Mouse (Mus musculus): ENCODE data around the gene Hdac10. TPM values are rescaled to one million over a fixed set of nuclear protein-coding genes. Genes with fewer than 3 reads are reported as not detected.
A peak's percentile ranks its signal among the peaks of the same experiment; 100 is the strongest.

Hdac10 gene
- polyA plus RNA-seq, 1 experiment from 2014 or later, result 24.3 TPM

DNA sequence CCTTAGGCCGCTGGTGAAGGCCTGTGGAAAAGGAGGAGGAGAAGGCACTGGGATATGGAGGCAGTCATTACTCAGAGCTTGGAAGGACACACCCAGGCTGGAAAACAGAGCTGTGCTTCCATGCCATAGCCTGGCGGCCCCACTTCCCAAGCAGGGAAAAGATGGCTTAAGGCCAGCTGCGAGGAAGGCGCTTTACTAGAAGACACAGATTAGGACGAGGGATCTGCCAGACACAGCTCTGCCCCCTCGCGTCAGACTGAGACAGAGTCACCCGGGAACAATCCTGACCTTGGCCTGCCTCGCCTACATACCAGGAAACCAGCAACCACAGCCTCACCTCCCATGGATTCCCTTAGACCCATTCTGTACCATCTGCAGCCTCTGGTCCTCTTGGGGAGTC lies 18.4 kb downstream of the Hdac10 start:
- H3K4me1 ChIP-seq, result no peaks in the 10 kb centered on the region
- H3K4me3 ChIP-seq, result no peak overlapping the region
- no peak overlapping the region for H3K4me2 ChIP-seq
- WGBS, result 66% methylated on average over 8 of the region's 9 CpGs
- H3K9ac ChIP-seq, result no peak overlapping the region
- ATAC-seq (ENCODE audit: borderline replicate concordance, extremely low read depth, low FRiP score, low TSS enrichment), result no peak
- H3K27me3 ChIP-seq, result no peaks in the 10 kb centered on the region
- H3K36me3 ChIP-seq, result peaks cover 91% of the 10 kb centered on the region
- no peak overlapping the region for H3K27ac ChIP-seq
- no peaks in the 10 kb centered on the region for H3K9me3 ChIP-seq

DNA sequence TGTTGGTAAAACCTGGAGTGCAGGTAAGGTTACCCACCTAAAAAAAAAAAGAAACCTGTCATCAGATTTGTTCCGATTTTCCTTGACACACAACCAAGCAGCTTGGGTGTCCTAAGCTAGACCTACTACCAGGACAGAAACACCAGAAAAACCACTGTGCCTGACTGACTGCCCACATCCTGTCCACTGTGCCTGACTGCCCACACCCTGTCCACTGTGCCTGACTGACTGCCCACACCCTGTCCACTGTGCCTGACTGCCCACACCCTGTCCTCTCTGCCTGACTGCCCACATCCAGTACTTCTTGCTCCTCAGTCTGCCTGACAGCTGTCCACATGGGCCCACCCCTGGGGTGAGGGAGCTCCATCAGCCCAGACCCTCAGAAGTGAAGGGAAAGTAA lies 21.5 kb downstream of the Hdac10 start:
- no peak for ATAC-seq (ENCODE audit: borderline replicate concordance, extremely low read depth, low FRiP score, low TSS enrichment)

DNA sequence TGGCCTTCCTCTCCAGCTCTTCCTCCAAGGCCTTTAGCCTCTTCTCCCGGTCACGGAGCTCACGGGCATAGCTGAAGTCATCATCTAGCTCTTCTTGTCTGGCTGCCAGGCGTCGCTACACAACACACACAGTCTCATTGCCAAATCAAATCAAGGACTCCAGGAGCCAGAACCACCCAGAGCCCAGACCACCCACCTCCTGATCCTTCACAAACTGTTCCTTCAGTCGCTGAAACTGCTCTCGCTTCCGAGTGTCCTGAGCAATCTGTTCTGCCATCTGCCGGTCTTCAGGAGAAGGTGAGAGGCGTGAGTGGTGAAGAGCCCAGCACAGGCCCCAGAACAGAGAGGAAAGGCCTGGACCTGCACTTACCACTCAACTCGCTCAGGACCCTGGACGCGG lies 22.4 kb downstream of the Hdac10 start:
- H3K4me2 ChIP-seq, result no peak overlapping the region
- H3K27ac ChIP-seq, result no peak overlapping the region
- 86% methylated on average over 13 of the region's 13 CpGs for WGBS
- H3K9me3 ChIP-seq, result no peaks in the 10 kb centered on the region
- ATAC-seq (ENCODE audit: borderline replicate concordance, extremely low read depth, low FRiP score, low TSS enrichment), result no peak
- no peaks in the 10 kb centered on the region for H3K27me3 ChIP-seq
- H3K4me1 ChIP-seq, result no peaks in the 10 kb centered on the region
- H3K36me3 ChIP-seq, result peaks cover 89% of the 10 kb centered on the region
- no peak overlapping the region for H3K9ac ChIP-seq
- no peak overlapping the region for H3K4me3 ChIP-seq

More for the DNA sequence above, 21.5 kb downstream of the Hdac10 start:
- H3K27ac ChIP-seq, result no peak overlapping the region
- no peaks in the 10 kb centered on the region for H3K4me1 ChIP-seq
- H3K9ac ChIP-seq, result no peak overlapping the region
- H3K4me2 ChIP-seq, result no peak overlapping the region
- no peak overlapping the region for H3K4me3 ChIP-seq
- no peaks in the 10 kb centered on the region for H3K27me3 ChIP-seq
- 85% methylated on average over 1 of the region's 1 CpGs for WGBS
- H3K36me3 ChIP-seq, result peaks cover 88% of the 10 kb centered on the region
- no peaks in the 10 kb centered on the region for H3K9me3 ChIP-seq

DNA sequence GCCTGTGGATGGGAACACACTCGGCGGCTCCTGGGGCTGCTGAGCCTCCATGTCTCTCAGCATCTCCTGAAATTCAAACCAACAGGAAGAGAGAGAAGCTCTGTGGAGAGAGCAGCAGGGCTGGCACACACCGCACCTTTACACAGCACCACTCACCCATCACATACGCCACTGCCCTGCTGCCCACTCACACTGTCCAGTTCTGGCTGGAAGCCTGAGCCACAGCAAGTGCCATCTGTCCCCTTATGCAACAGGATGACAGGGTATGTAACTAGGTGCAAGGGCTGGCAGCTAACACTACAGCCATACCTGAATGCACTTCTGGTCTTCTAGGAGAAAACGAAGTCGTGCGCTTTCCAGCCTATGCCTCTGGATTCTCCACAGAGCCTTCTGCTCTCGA lies 24.1 kb downstream of the Hdac10 start:
- H3K36me3 ChIP-seq, result peaks cover 89% of the 10 kb centered on the region
- no peak overlapping the region for H3K27ac ChIP-seq
- H3K9me3 ChIP-seq, result no peaks in the 10 kb centered on the region
- no peak overlapping the region for H3K4me2 ChIP-seq
- no peak overlapping the region for H3K4me3 ChIP-seq
- WGBS, result 89% methylated on average over 8 of the region's 8 CpGs
- ATAC-seq (ENCODE audit: borderline replicate concordance, extremely low read depth, low FRiP score, low TSS enrichment), result no peak
- no peak overlapping the region for H3K9ac ChIP-seq
- no peaks in the 10 kb centered on the region for H3K4me1 ChIP-seq
- H3K27me3 ChIP-seq, result no peaks in the 10 kb centered on the region

DNA sequence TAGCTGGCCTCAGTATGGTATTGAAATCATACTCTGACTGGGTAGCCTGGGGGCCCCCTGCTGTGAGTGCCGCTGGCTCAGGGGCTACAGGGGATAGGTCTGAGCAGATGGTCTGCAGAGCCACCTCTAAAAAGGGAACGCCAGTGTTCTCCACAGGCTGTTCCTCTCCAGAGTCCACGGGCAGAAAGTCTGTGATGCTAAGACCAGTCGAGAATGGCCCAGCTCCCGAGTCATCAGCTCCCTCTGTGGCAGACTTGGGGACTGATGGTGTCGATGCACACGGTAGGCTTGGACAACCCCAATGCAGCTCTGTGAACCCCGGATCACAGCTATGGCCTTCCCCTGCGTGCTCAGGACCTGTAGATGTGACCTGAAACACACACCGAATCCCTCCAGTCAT lies 24.6 kb downstream of the Hdac10 start:
- Histone ChIP-seq H3K4me1 (no peaks in the 10 kb centered on the region), H3K4me2 (no peak overlapping the region), H3K9me3 (no peaks in the 10 kb centered on the region), H3K27me3 (no peaks in the 10 kb centered on the region), H3K27ac (no peak overlapping the region), H3K36me3 (peaks cover 90% of the 10 kb centered on the region), H3K9ac (no peak overlapping the region), H3K4me3 (no peak overlapping the region)
- WGBS, result 86% methylated on average over 10 of the region's 10 CpGs
- no peak for ATAC-seq (ENCODE audit: borderline replicate concordance, extremely low read depth, low FRiP score, low TSS enrichment)

DNA sequence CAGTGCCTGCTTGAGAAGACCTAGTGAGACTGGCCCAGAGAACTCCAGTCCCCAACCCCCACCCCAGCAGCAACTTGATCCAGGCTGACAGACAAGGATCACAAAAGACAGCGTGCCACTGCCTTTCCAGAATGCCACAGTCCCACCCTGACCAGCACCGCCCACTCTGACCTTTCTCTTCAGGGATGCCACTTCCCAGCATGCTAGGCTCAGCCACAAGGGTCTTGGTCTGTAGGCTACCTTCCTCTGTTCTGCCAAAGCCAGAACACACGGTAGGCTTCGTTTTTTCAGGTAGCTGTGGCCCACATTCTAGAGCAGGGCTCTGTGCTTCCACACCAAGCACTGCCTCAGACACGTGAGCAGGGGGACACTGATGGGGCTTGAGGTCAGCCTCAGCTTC lies 25.9 kb downstream of the Hdac10 start:
- no peaks in the 10 kb centered on the region for H3K4me1 ChIP-seq
- H3K4me3 ChIP-seq, result no peak overlapping the region
- 70% methylated on average over 5 of the region's 5 CpGs for WGBS
- H3K27me3 ChIP-seq, result no peaks in the 10 kb centered on the region
- H3K4me2 ChIP-seq, result no peak overlapping the region
- no peaks in the 10 kb centered on the region for H3K9me3 ChIP-seq
- ATAC-seq (ENCODE audit: borderline replicate concordance, extremely low read depth, low FRiP score, low TSS enrichment), result no peak
- H3K9ac ChIP-seq, result no peak overlapping the region
- peaks cover 90% of the 10 kb centered on the region for H3K36me3 ChIP-seq
- H3K27ac ChIP-seq, result no peak overlapping the region

DNA sequence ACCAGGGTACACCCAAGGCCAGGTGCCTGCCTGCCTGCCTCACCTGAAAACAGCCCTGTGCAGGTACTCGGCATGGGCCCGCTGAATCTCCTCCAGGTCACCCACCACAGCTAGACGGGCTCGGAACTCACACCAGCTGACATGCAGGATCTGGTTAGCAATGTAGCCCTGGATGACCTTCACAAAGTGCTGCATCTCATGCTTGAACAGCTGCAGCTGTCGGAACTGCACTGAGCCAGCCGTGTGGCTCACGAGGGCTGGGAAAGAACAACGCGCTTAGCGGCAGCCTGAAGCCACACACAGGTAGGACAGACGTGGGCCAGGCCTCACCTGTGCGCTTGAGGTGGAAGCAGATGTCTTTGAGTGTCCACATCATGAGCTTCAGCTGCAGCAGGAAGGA lies 27.7 kb downstream of the Hdac10 start:
- Histone ChIP-seq H3K9ac (no peak overlapping the region), H3K4me2 (no peak overlapping the region), H3K27ac (no peak overlapping the region), H3K4me1 (no peaks in the 10 kb centered on the region), H3K36me3 (peaks cover 90% of the 10 kb centered on the region), H3K27me3 (no peaks in the 10 kb centered on the region), H3K4me3 (no peak overlapping the region), H3K9me3 (no peaks in the 10 kb centered on the region)
- WGBS, result 88% methylated on average over 12 of the region's 12 CpGs
- ATAC-seq (ENCODE audit: borderline replicate concordance, extremely low read depth, low FRiP score, low TSS enrichment), result no peak

DNA sequence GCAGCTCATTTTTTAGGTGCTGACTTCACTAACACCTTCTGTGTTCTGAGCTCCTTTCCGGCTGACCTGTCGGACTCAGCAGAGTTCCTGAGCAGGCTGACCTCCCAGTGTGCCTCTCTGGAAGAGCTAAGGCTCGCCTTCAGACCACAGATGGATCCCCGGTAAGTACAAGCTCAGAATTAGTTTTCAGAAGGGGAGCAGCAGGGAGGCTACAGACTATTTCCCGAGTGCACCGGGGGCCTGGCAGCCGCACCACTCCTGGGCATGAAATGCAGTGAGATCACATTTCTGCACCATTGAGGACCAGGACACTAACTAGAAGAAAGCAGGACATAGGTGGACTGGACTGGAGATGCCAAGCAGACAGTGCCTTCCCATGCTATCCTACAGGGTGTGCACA lies 29.9 kb downstream of the Hdac10 start:
- H3K4me1 ChIP-seq, result no peaks in the 10 kb centered on the region
- peaks cover 91% of the 10 kb centered on the region for H3K36me3 ChIP-seq
- no peak overlapping the region for H3K27ac ChIP-seq
- ATAC-seq (ENCODE audit: borderline replicate concordance, extremely low read depth, low FRiP score, low TSS enrichment), result no peak
- H3K4me2 ChIP-seq, result no peak overlapping the region
- 88% methylated on average over 7 of the region's 7 CpGs for WGBS
- no peak overlapping the region for H3K9ac ChIP-seq
- H3K27me3 ChIP-seq, result no peaks in the 10 kb centered on the region
- no peaks in the 10 kb centered on the region for H3K9me3 ChIP-seq
- H3K4me3 ChIP-seq, result no peak overlapping the region

DNA sequence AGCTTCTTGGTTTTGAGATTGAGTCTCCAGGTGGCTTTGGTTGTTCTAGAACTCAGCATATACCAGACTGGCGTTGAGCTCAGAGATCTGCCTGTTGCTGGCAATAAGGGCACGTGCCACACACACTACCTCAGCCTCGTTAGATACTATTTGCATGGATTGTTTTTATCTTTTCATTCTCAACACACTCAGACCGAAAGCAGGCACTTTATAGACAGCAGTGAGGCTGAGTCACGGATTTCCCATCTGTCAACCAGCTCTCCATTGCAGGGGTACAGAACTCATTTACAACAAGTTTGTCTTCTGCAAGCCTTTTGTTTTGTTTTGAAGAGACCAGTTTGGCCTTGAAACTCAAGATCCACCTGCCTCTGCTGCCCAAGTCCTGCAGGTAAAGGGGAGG lies 31.1 kb downstream of the Hdac10 start:
- H3K4me3 ChIP-seq, result no peak overlapping the region
- no peaks in the 10 kb centered on the region for H3K4me1 ChIP-seq
- no peak overlapping the region for H3K27ac ChIP-seq
- no peak for ATAC-seq (ENCODE audit: borderline replicate concordance, extremely low read depth, low FRiP score, low TSS enrichment)
- 87% methylated on average over 5 of the region's 5 CpGs for WGBS
- no peaks in the 10 kb centered on the region for H3K9me3 ChIP-seq
- no peak overlapping the region for H3K4me2 ChIP-seq
- H3K36me3 ChIP-seq, result peaks cover 99% of the 10 kb centered on the region
- no peak overlapping the region for H3K9ac ChIP-seq
- H3K27me3 ChIP-seq, result no peaks in the 10 kb centered on the region

DNA sequence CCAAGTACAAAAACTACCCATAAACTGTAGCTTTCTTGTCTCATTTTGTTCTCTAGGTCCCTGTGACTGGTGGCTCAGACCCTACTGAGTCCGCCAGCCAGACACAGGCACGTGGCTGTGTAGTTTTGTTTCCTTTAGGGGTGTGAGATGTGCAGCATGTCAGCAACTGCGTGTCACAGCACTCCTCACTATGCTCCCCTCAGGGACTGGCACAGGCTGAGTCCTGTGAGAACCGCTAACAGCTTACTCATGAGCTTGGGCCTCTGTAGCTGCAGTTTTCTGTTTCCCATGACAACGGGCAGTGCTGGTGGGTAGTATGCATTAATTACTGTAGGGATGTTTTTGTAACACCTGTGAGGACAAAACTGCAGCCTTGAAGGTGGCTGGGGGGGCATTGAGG lies 36.3 kb downstream of the Hdac10 start:
- no peak overlapping the region for H3K4me3 ChIP-seq
- H3K9ac ChIP-seq, result no peak overlapping the region
- no peaks in the 10 kb centered on the region for H3K9me3 ChIP-seq
- H3K27me3 ChIP-seq, result no peaks in the 10 kb centered on the region
- no peak for ATAC-seq (ENCODE audit: borderline replicate concordance, extremely low read depth, low FRiP score, low TSS enrichment)
- 79% methylated on average over 5 of the region's 5 CpGs for WGBS
- H3K4me2 ChIP-seq, result no peak overlapping the region
- H3K4me1 ChIP-seq, result peaks cover 22% of the 10 kb centered on the region
- H3K27ac ChIP-seq, result no peak overlapping the region
- H3K36me3 ChIP-seq, result peaks cover 52% of the 10 kb centered on the region

DNA sequence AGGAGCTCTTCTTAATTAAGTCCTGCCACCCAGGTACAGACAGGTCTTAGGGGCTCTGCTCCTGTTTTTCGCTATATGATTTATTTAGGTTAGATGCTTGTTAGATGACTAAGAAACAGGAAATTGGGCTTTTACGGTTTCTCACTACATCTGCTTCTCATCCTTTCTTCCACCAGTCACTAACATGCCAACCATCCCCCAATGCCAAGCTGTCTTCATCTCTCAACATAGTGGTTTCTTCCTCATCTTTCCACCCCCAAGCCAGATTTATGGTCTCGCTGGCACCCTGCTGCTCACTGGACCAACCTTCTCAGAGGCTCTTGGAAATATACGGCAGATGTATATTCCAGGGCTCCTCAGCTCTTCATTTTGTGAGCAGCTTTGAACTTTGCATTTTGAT lies 37.8 kb downstream of the Hdac10 start:
- 84% methylated on average over 4 of the region's 4 CpGs for WGBS

DNA sequence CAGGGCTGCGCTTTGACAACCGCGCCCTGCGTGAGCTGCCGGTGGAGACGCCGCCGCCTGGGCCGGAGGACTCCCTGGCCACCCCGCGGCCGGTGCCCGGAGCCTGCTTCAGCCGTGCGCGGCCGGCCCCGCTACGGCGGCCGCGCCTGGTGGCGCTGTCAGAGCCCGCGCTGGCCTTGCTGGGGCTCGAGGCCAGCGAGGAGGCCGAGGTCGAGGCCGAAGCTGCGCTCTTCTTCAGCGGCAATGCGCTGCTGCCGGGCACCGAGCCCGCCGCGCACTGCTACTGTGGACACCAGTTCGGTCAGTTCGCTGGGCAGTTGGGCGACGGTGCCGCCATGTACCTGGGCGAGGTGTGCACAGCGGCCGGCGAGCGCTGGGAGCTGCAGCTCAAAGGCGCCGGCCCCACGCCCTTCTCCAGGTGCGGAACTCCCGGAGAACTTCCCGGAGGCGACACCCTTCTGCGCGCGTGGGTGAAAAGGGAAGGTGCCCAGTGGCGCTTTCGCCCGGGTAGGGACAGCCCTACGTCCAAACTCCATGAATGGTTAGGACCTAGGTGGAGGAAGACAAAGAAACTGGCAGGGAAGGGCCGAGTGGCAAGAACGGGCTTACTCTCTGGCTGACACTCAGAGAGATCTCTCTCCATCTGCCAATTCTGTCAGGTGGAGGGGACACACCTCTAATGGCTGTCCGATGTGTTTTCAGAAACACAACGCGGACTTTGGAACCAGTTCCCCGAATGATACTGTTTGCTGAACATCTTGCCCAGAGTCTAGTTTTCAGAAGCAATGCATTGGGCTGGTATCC lies 39.0 kb downstream of the Hdac10 start:
- peak; percentile 67 for ATAC-seq (ENCODE audit: borderline replicate concordance, extremely low read depth, low FRiP score, low TSS enrichment)
- WGBS, result 1% methylated on average over 63 of the region's 68 CpGs

More for the DNA sequence above, 37.8 kb downstream of the Hdac10 start:
- Histone ChIP-seq H3K4me2 (peak overlapping the region; percentile 93), H3K27me3 (no peaks in the 10 kb centered on the region), H3K4me1 (peaks cover 22% of the 10 kb centered on the region), H3K9me3 (no peaks in the 10 kb centered on the region), H3K4me3 (no peak overlapping the region; the same call in 1 of the 2 replicates), H3K9ac (no peak overlapping the region), H3K36me3 (peaks cover 46% of the 10 kb centered on the region), H3K27ac (no peak overlapping the region)
- no peak for ATAC-seq (ENCODE audit: borderline replicate concordance, extremely low read depth, low FRiP score, low TSS enrichment)

More for the DNA sequence above, 39.0 kb downstream of the Hdac10 start:
- peaks cover 22% of the 10 kb centered on the region for H3K4me1 ChIP-seq
- H3K4me2 ChIP-seq, result peak overlapping the region; percentile 93
- no peaks in the 10 kb centered on the region for H3K27me3 ChIP-seq
- peak overlapping the region; percentile 57 for H3K27ac ChIP-seq
- H3K9me3 ChIP-seq, result no peaks in the 10 kb centered on the region
- H3K4me3 ChIP-seq, result peak overlapping the region; percentile 87
- peaks cover 45% of the 10 kb centered on the region for H3K36me3 ChIP-seq
- H3K9ac ChIP-seq, result peak overlapping the region; percentile 88

Measured in lung, embryonic 15.5 days (tissue).